Mouse (Mus musculus) right cerebral cortex, postnatal 14 days (tissue): ENCODE results near the gene B3gnt2.
"Not testable (repeated sequence)": the region's sequence is repeated elsewhere in the genome, so short reads cannot be mapped to it uniquely, and the experiment has no call there.

Source experiments
- DNase-seq: peaks from one replicate; pipeline ENCODE4 v3.0.0; 2022

Gene B3gnt2

GRCm38 (mm10) chr11:22763055-22763454, 97.7 kb downstream of the B3gnt2 start:
- DNase-seq, result no peak

DNA sequence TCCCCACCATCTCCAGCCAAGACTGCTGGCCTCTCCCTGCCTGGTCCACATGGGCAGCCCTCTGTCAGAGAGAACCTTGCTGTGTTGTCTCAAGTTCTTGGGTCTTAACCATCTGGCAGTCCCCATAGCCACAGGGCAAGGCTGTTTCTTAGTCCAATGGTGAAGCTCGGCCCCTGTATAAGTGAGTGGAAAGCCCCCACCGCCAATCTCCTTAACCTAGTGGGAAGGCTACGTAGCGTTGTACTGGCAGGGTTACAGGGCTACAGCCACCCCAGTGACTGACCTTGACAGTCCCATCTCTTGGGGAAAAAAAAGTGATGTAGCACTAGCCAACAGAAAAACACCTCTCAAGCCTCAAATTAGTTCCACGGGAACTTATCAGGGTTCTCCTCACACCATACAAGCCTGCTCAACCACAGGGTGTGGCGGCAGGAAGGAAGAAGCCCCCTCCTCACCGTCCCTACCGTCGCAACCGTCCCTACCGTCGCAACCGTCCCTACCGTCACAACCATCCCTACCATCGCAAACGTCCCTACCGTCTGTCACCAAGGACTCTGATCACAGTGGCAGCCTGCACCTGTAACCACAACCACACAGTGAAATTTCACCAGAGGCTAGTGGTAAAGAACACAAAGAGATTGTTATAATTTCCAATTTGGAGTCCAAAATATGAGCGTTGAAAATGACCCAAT, 98.4 kb downstream of the B3gnt2 start:
- no peak for DNase-seq

GRCm38 (mm10) chr11:22759783-22760182, 101.0 kb downstream of the B3gnt2 start:
- DNase-seq, result no peak

DNA sequence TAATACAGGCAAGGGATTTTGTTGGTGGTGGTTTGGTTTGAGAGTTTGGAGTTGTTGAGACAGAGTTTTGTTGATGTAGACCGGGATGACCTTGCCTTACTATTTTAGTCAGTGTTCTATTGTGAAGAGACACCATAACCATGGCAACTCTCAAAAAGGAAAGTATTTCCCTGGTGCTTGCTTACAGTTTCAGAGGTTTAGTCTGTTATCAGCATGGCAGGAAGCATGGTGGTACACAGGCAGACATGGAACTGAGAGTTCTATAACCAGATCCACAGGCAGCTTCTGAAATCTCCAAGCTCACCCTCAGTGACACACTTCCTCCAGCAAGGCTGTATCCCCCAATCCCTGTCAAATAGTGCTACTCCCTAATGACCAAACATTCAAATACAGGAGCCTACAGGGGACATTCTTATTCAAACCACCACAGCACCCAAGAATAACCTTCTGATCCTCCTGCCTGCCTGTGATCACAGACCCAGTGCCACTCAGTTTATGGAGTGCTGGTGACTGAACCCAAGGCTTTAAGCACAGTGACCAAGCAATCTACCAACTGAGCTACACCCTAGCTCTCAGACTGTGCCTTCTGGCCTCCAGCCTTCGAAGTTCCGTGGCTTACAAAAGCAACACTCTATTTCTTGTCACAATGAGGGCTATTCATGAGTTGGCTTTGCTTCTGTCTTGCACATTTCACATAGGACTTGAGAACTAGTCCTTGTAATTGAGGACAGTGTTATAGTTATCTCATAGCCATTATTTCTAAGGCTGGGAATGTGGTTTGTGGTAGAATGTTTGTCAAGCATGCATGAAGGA, 104.4 kb downstream of the B3gnt2 start:
- no peak for DNase-seq

GRCm38 (mm10) chr11:22755180-22755579, 105.6 kb downstream of the B3gnt2 start:
- DNase-seq, result no peak

DNA sequence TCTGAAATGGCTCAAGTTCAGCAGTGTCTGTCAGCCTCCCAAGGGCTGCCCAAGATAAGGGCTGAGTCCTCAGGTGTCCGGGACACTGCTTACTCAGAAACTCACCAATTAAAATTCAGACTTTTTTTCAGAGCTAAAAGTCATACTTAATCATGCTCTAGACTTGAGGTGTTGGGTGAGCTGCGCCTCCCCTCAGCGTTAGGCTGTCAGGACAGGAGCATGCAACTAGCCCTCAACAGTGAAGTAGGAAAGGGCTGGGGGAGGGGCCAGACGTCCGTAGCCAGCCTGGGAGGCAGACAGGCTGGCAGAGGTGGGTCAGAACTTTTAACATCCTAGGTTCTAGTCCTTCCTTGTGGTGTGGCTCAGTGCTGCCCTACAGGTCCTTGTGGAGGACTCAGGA, 108.2 kb downstream of the B3gnt2 start:
- no peak for DNase-seq

GRCm38 (mm10) chr11:22751592-22751991, 109.2 kb downstream of the B3gnt2 start:
- DNase-seq, result no peak

GRCm38 (mm10) chr11:22747406-22747805, 113.4 kb downstream of the B3gnt2 start:
- no peak for DNase-seq

GRCm38 (mm10) chr11:22745356-22745755, 115.4 kb downstream of the B3gnt2 start:
- DNase-seq, result no peak

DNA sequence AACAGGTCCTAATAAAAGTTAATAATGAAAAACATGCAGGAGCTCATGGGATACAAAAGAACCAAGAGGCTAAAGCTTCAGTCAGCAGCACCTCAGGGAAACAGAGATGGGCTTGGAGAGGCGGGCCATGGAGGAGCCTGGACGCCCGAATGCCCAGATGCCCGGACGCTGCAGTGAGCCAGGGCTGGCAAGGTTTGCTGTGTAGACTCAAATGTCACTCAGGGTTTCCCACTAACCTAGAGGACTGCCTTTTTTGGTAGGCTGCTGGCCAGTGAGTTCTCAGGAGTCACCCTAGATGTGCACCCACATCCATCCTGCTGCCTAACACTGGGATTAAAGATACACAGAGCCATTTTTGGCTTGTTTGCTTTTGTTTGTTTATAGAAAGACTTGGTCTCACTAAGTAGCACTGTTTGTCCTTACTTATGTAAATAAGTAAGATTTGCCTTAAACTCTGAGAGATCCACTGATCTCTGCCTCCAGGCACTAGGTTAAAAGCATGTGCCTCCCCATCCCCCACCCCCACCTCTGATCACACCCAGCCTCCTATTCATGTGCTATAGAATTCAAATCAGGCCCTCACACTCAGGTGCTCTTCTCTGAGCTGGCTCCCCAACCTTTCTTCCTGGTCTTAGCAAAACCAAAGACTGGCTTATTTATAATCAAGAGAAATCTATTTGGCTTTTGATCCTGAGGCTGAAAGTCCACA, 117.0 kb downstream of the B3gnt2 start:
- no peak for DNase-seq

- no peak for DNase-seq
Observed at GRCm38 (mm10) chr11:22741998-22742626, 118.6 kb downstream of the B3gnt2 start.

GRCm38 (mm10) chr11:22741436-22741835, 119.3 kb downstream of the B3gnt2 start:
- DNase-seq, result no peak

GRCm38 (mm10) chr11:22739497-22740288, 121.1 kb downstream of the B3gnt2 start:
- DNase-seq, result no peak

DNA sequence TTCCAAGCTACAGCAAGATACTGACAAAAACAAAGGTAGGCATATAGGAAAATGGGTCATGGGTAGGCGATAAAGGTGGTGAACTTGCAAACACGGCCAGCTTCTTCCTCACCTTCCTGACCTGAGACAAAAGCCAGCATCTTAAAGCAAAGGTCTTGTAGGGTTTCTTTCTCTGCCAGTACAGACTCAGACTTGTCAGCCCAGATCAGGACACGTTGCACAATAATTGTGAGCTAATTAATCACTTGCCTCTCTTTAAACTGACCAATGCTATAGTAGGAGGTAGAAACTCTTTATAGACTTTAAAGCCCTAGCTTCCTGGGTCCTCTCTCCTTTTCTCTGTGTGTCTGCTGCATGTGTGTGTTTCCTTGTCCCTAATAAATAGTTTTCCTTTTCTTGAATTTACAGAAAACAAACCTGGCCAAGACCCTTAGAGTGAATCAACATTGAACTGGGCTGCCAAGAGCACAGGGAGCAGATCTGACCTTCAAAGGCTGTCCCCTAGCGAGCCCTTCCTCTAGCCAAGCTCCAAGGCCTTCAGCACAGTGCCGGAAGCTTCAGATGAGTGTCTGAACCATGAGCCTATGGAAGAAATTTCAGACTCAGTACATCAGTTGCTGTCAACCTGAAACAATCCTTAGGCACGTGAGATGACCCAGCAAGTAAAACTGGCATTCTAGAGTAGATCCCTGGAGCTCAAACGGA, 124.1 kb downstream of the B3gnt2 start:
- DNase-seq, result no peak

- not testable (repeated sequence) for DNase-seq
Observed at GRCm38 (mm10) chr11:22735128-22735527, 125.6 kb downstream of the B3gnt2 start.

- no peak for DNase-seq
Observed at GRCm38 (mm10) chr11:22733936-22734335, 126.8 kb downstream of the B3gnt2 start.

DNA sequence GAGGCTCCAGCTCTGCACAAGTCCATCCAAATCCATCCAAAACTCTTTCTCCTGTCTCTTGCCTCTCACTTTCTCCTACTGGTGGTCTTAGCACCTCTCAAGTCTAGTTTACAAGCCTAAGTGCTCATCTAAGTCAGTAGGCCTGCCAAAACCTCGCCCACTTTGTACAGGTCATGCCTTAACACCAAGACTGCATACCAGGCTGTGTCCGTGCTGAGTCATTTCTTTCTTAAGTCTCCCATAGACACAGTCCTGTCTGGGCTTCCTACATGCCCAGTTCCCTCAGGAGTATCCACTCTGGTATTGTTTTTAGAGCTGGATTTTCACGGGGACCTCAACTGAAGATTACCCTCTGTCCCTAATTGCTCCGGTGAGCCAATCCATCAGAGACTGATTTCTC, 127.9 kb downstream of the B3gnt2 start:
- no peak for DNase-seq

DNA sequence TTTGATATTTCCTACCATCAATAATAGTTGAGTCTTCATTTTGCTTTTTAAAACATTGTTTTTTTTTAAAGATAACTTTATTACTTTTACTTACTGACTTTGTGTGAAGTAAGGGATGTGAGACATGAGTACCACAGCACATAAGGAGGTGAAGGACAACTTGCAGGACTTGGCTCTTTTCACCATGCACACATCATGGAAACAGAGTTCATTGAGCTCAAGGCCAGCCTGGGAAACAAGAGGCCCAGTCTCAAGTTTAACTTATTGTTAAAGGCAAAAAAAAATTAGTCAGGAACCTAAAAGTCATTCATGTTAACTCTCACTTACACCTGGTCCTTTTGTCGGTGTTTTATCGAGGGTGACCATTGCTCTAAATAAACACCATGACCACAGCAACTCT, 137.7 kb downstream of the B3gnt2 start:
- DNase-seq, result no peak

GRCm38 (mm10) chr11:22720096-22720495, 140.7 kb downstream of the B3gnt2 start:
- DNase-seq, result no peak

DNA sequence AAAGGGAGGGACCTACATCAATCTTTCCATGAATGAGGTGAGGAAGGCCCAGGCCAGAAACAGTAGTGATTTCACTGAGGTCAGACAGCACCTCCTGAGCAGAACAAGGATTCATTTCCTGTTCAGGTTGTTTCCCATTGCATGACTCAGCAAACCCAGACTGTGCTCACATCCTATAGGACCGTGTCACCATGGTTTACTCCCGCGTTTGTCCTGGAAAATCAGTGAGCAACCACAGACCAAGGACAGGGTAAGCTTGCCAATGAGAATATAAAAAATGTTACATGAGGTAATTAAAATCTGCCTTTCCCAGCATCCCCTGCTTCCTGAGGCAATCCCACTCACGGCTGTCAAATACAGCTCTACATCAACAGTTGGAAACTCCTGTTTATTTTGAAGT, 141.2 kb downstream of the B3gnt2 start:
- DNase-seq, result no peak

GRCm38 (mm10) chr11:22718036-22718435, 142.7 kb downstream of the B3gnt2 start:
- no peak for DNase-seq

DNA sequence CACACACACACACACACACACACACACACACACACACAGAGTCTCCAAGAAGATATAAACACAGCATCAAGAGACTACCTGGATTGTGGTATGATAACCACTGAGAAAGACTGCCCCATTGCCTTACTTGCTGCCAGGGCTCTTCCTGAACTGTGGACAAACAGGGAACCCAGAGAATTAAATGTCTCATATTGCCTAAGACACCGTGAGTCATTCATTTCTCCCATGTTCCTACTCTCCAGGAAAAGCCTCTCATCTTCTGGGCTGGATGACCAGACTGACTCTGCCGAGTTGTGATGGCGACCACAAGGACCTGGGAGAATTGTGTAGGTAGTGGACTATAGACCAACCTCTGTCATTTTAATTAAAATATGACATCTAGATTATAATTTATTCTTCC, 149.4 kb downstream of the B3gnt2 start:
- DNase-seq, result no peak
